Mouse (Mus musculus) monocyte, adult 5-6 weeks (primary cell): ENCODE measurements around the gene Ext2. TPM values are rescaled to one million over a fixed set of nuclear protein-coding genes. Genes with fewer than 3 reads are reported as not detected.

ENCODE experiments used
- ATAC-seq: fragments of 153-309, 156-312 bp; replicated peaks from 2 replicates; pipeline ENCODE4 v1.8.0; 2017; ENCODE audit warnings: mild to moderate bottlenecking; ENCODE audit not compliant: low TSS enrichment, insufficient number of reproducible peaks, severe bottlenecking, poor library complexity, low FRiP score
- total RNA-seq: library from RNA; stranded (forward); fragments of 200-1000, 200-491, 200-594 nt; gene quantifications from 3 replicates; pipeline ENCODE4 v1.2.3, GENCODE M21; 2017

The Ext2 gene
- total RNA-seq, 1 experiment from 2014 or later, result 10.4 TPM

GRCm38 (mm10) chr2:93782156-93782555 lies 40.2 kb downstream of the Ext2 start:
- no peak for ATAC-seq

GRCm38 (mm10) chr2:93780528-93780927 lies 41.8 kb downstream of the Ext2 start:
- no peak for ATAC-seq

GRCm38 (mm10) chr2:93779897-93780208 lies 42.5 kb downstream of the Ext2 start:
- no peak for ATAC-seq

- no peak for ATAC-seq
These were observed 43.1 kb downstream of the Ext2 start for GRCm38 (mm10) chr2:93779081-93779896.

- no peak for ATAC-seq
These were observed 43.8 kb downstream of the Ext2 start for GRCm38 (mm10) chr2:93778616-93779015.

- ATAC-seq, result no peak
These were observed 45.3 kb downstream of the Ext2 start for GRCm38 (mm10) chr2:93777056-93777430.

GRCm38 (mm10) chr2:93776267-93777055 lies 45.9 kb downstream of the Ext2 start:
- no peak for ATAC-seq

- ATAC-seq, result no peak
These were observed 46.9 kb downstream of the Ext2 start for GRCm38 (mm10) chr2:93775431-93775830.

- no peak for ATAC-seq
These were observed 47.4 kb downstream of the Ext2 start for GRCm38 (mm10) chr2:93774946-93775345.

GRCm38 (mm10) chr2:93772765-93773085 lies 49.6 kb downstream of the Ext2 start:
- ATAC-seq, result no peak

- no peak for ATAC-seq
These were observed 50.2 kb downstream of the Ext2 start for GRCm38 (mm10) chr2:93772054-93772764.

GRCm38 (mm10) chr2:93770895-93771294 lies 51.5 kb downstream of the Ext2 start:
- no peak for ATAC-seq

GRCm38 (mm10) chr2:93769875-93770274 lies 52.5 kb downstream of the Ext2 start:
- no peak for ATAC-seq

- ATAC-seq, result no peak
These were observed 56.6 kb downstream of the Ext2 start for GRCm38 (mm10) chr2:93765721-93766120.

- no peak for ATAC-seq
These were observed 58.2 kb downstream of the Ext2 start for GRCm38 (mm10) chr2:93764211-93764610.

GRCm38 (mm10) chr2:93760389-93760788 lies 62.0 kb downstream of the Ext2 start:
- no peak for ATAC-seq

- ATAC-seq, result no peak
These were observed 63.2 kb downstream of the Ext2 start for GRCm38 (mm10) chr2:93759173-93759572.

- ATAC-seq, result no peak
These were observed 64.1 kb downstream of the Ext2 start for GRCm38 (mm10) chr2:93758298-93758697.

- no peak for ATAC-seq
These were observed 68.0 kb downstream of the Ext2 start for GRCm38 (mm10) chr2:93754366-93754765.
